Mouse (Mus musculus) brain, embryonic 14.5 days (tissue): ENCODE data around the gene Slc7a1.

ENCODE experiments used
- CTCF ChIP-seq: fragments of 200-500 bp; IDR thresholded peaks from 2 replicates; pipeline ENCODE4 v1.5.1; 2012; ENCODE audit warnings: inconsistent platforms, mild to moderate bottlenecking, moderate library complexity, borderline replicate concordance; ENCODE audit not compliant: insufficient read depth, insufficient read length; ENCODE audit errors: extremely low read depth
- POLR2A ChIP-seq: fragments of 200-500 bp; IDR thresholded peaks from 2 replicates; pipeline ENCODE4 v1.6.1; 2012; ENCODE audit warnings: mild to moderate bottlenecking, inconsistent platforms, borderline replicate concordance; ENCODE audit not compliant: poor library complexity, insufficient read depth, insufficient read length, severe bottlenecking; ENCODE audit errors: extremely low read depth

DNA sequence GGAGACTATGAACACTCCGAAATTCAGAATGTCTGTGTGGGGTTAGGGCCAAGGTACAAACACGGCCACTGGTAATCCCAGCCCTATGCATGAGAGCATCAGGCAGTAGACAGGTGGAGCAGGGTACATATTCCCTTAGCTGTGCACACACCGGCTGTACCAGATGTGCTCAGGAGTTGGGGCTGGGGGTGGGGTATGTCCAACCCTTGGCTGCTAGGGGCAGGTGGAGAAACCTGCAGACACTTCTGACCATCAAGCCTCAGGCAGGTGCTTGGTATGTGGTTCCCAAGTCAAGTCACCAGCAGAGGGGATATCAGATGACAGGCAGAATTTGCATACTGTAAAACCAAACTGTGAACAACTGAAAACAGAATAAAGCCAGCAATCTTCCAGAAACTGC is 70.7 kb downstream of the Slc7a1 start:
- TF ChIP-seq CTCF (no peak), POLR2A (no peak)
